Mouse (Mus musculus): ENCODE results near the gene Osr1. TPM values are rescaled to one million over a fixed set of nuclear protein-coding genes. Genes with fewer than 3 reads are reported as not detected.

Osr1 gene
- 17.2 TPM for polyA plus RNA-seq (2014; fragmentation: Illumina TruSeq; extraction: RNeasy Lipid Tissue Mini Kit (QIAGEN cat#74804); ENCODE audit: low read depth, low replicate concordance)

GRCm38 (mm10) chr12:9569971-9570370 is at the start of gene Osr1:
Gene Osr1, plus strand, starts transcription at chr12:9570116.

